Mouse (Mus musculus): Measurements from ENCODE around the gene Tac2.

Gene Tac2

DNA sequence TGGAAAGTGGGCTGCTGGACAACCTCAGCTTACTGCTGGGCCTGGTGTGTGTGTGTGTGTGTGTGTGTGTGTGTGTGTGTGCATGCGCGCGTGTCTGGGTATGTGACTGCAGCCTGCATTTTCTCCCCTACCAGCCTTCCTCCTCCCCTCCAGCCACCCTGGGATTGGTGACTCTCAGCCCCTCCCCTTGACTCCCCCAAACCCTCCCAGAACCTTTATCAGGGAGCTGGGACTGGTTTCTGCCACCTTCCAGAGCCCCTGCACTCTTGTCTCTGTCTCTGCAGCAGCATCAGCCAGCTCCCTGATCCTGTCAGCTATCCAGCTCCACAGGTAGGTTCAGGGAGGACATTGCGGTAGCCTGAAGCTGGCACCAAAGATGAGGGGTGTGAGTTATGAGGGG is 858 bp downstream of the Tac2 start:
- no peak for DNase-seq (ENCODE audit: low spot score)

DNA sequence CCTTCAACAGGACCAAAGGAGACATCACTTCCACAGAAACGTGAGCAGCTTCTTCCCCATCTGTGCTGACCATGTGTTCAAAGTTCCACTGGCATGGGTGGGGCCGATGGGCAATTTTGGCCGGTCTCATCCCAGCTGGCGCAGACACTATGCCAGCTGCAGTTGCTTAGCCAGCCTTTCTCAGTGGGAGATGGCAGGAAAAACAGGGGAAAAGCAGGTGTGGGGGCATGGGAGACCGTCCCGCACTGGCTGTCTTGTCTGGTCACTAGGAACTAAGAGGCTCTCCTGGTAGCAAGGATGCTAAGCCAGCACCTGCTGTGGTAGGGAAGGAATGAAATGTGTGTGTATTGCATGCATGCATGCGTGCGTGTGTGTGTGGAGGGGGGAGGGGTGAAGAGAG is 4.2 kb downstream of the Tac2 start:
- DNase-seq (ENCODE audit: low spot score), result no peak

DNA sequence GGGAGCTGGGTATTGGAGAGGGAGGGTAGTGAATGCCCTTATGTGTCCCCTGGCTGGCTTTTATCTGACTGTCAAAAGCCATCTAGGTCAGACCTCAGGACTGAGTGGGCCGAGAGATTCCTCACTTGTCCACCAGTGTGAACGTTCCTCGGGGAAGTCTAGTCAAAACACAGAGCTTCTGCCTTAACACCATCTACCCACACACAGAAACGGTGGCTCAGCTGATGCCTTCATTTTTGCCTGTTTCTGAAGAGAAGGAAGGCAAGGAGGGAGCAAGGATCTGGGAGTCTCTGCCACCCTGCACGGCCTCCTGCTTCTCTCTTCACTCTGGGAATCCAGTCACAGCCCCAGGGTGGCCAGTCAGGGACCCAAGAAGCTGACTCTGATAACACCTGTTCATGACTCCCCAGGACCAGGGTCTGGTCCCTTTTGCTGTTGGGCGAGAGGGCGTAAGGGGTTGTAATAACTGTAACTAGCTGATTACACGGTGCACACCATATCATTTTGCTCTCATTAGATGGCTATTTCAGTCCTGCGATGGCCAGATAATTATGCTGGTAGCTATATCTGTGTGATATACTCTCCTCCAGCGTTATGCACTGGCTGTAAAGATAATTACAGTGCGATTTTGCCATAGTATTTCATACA is 6.1 kb downstream of the Tac2 start:
- DNase-seq (ENCODE audit: low spot score), result no peak

DNA sequence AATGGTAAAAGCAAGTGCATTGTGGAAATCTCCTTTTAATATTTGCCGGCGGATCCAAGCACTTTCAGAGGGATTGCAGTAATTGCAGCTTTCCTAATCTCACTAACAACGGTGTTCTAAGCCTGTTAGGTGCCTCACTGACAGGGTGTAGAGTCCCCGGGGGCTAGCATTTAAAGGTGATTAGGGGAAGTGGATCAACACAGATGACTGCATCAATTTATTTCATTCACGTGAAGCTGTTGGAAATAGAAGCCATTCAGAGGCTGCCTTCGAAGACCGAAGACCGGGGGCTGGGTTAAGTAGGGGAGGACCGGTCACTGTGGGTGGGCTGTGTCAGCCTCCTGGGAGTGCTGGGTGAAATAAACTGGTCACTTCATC is 6.6 kb downstream of the Tac2 start:
- no peak for DNase-seq (ENCODE audit: low spot score)

DNA sequence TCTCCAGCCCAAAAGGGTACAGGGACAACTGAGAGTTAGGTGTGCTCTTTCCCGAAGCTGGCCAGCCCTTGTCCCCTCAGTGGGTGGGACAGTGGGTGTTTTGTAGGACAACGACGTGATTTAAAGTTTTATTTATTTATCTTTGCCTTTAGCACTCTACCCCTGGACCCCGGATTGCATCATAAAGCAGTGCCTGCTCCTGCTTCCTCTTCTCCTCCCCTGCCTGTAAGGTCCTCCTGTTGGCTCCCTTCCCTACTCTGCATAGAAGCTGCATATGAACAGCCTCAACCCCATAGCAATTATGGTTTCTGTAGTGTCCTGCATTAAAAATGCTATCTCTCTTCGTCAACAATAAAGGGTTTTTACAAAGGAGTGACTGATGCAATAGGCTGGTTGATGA is 7.1 kb downstream of the Tac2 start:
- DNase-seq (ENCODE audit: low spot score), result no peak

DNA sequence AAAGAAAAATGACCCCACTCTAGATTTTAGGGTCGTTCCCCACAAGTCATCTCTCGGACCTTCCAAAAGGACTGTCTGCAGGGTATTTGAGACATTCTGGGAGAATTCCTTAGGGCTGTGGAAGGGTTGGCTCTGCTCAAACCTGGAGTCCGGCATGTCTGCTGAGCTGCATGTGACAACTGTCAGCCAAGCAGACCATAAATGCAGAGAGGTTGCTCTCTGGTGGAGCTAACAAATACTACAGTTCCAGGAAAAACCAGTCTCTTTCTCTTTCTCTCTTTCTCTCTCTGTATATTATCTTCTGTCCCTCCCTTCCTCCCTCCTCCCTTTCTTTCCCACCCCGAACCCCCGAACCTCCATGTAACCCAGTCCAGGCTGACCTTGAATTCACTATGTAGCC is 10.2 kb downstream of the Tac2 start:
- DNase-seq (ENCODE audit: low spot score), result peak; percentile 54

DNA sequence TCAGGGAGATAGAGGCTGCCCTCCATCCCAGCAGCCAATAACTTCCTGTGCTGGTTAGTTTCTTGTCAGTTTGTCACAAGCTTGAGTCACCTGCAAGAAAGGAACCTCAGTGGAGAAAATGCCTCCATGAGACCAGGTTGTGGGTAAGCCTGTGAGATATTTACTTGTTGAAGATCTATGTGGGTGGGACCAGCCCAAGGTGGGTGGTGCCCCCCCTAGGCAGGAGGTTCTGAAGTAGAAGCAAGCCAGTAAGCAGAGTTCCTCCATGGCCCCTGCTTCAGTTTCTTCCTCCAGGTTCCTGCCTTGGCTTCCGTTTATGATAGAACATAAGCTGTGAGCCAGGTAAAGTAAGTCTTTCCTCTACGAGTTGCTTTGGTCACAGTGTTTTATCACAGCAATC is 12.0 kb downstream of the Tac2 start:
- DNase-seq (ENCODE audit: low spot score), result no peak

DNA sequence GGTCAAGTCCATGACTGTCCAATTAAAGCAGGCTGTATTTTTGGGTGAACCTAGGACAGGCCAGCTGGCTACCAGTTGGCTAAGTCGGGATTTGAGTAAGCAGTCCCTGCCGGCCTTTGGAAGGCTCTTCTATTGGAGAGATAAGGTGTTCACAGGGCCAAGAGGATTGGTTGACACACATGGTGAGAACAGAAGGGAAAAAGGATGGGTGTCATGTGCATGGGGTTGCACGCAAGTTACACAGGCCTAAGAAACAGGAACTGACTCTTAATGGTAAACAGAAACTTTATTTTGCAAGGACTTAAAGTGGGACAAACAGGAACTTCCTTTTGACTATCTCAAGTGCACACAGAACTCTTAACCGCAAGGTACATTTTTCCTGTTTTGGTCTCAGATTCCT is 12.6 kb downstream of the Tac2 start:
- DNase-seq (ENCODE audit: low spot score), result no peak

DNA sequence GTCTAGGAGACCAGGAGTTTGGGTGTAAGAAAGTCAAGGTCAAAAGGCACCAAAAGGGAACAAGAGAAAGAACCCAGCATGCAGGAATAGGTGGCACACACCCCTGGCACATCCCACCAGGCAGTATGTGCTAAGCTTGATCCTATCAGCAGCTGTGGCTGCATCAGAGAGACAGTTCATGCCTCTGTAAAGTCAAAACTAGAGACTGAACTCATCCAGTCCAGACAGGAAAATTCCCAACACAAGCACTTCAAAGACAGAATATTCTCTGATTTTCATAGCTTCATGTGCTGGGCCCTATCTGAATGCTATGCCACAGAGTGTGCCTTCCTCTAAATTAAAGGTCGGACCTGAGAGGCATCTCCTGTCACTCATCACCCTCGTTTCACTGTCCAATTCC is 13.3 kb downstream of the Tac2 start:
- DNase-seq (ENCODE audit: low spot score), result no peak

DNA sequence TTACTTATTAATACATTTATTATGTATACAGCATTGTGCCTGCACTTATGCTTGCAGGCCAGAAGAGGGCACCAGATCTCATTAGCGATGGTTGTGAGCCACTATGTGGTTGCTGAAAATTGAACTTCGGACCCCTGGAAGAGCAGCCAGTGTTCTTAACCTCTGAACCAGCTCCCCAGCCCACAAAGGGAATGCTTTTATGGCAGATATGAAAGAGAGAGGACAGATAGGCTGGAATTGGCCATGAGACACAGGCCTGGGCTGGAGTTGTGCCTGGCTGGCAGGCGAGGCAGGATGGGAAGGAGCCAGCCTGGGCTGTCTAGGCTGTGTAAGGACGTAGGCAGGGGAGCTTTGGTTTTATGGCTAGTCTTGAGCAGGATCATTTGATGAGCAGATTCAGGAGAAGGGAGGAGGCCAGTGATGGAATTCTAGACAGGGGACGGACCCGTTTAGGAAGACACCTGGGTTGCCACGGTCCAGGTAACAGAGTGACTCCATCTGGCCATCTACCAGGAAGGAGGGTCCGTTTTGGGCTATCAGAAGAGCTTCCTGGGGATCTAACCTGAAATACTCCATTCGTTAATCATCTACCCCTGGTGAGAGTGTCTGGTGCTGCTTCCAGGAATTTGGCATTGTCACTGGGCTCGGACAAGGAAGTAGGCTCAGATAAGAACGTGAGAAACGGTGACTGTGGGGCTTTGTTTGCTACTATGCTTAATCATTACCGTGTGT is 14.0 kb downstream of the Tac2 start:
- peak; percentile 55 for DNase-seq (ENCODE audit: low spot score)

DNA sequence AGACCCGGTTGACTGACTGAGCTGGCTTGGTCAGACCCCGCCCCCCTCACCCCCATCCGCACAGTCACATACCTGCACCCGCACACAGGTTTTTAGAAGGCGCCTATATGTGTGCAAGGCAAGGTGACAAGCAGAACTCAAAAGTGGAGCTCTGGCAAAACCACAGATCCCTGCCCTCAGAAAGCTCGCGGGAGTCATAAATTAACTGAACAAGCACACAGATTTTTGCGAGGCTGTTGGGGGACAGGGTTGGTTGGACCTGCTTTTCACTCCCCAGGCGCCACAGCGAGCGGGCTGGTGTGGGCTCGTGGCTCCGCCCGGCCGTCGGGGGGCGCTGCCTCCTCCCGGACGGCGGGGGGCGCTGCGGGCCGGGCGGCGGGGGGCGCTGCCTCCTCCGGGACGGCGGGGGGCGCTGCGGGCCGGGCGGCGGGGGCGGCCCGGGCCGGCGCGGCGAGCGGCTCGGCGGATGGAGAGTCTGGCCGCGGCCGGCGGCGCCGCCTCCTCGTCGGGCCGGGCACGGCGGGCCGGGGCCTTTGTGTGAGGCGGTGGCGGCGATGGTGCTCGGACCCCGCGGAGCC is 14.9 kb downstream of the Tac2 start, which contains the start of gene Zbtb39:
Gene Zbtb39 (plus strand): TSS at position 456 of the 578 bp plus-strand sequence.
- DNase-seq (ENCODE audit: low spot score), result peak; percentile 82

DNA sequence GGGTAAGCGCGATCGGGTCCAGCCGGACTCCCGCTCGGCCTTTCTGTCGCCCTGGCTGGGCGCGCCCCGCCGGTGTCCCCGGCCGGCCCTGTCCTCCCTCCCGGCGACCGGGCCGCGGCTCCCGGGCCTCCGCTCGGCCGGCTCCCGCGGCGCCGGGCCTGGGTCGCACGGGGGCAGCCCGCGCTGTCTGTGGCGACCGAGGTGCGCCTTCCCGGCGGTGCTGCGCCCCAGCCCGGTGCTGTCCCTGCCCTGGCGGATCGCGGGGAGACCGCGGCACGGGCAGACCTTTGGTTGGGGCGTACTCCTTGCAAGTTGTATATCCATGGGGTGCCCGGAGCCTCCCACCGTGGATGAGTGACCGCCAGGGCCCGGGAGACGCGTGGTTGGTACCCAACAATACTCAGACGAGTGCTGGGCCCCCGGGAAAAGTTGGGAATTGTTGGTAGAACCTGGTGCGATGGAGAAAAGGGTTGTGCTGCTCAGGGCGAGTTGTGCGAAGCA is 15.4 kb downstream of the Tac2 start:
- peak; percentile 48 for DNase-seq (ENCODE audit: low spot score)

DNA sequence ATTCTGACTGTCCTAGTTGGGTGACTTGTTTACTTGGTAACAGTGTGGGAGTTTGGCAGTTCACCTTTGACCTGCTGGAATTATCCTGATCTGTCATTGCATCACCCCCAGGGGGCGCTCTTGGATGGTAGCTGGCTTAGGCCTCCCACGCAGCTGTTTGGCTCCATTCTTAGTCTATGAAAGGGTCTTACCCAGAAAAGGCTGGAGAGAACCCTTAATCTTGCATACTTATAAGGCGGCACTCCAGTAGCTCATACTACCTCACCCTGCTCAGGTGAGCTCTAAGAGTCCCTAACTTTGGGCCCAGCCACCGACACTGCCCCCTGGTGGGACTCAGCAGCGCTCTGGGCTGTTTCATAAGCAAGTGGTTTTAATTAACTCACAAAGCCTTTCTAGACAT is 20.4 kb downstream of the Tac2 start:
- DNase-seq (ENCODE audit: low spot score), result peak; percentile 65

DNA sequence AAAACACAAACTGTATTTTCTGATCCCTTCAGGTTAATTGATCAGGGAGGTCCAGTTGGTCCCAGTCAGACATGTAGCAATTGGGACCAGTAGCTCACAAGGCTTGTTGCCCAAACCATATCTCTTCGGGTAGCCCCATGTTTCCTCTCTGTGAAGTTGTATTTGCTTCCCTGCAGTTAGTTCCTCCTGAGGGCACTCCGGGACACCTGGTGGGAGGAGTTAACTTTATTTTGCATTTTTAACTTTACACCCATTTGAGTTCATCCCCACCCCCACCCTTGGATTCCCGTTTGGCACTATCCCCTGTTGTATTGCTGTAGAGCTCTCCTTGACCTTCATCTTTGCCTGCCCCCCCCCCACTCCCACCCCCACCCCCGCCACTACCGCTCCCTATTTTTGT is 21.6 kb downstream of the Tac2 start:
- DNase-seq (ENCODE audit: low spot score), result no peak

DNA sequence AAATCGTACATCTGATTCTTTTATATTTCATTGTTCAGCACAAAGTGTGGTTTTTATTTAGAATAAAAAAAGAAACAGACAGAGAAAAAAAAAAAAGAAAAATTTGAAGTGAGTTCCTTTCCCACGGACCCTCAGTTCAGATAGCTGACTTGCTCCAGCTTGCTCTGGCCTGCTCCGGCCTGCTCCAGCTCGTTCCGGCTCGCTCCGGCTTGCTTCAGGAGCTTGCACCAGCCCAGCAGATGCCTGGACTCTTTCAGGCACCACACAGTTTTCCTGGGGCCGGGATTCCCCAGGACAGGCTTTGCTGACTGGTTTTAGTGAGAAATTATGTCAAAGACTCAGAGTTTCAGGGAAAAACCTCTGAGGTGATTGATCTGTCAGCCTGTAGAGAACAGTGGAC is 23.0 kb downstream of the Tac2 start:
- DNase-seq (ENCODE audit: low spot score), result no peak

DNA sequence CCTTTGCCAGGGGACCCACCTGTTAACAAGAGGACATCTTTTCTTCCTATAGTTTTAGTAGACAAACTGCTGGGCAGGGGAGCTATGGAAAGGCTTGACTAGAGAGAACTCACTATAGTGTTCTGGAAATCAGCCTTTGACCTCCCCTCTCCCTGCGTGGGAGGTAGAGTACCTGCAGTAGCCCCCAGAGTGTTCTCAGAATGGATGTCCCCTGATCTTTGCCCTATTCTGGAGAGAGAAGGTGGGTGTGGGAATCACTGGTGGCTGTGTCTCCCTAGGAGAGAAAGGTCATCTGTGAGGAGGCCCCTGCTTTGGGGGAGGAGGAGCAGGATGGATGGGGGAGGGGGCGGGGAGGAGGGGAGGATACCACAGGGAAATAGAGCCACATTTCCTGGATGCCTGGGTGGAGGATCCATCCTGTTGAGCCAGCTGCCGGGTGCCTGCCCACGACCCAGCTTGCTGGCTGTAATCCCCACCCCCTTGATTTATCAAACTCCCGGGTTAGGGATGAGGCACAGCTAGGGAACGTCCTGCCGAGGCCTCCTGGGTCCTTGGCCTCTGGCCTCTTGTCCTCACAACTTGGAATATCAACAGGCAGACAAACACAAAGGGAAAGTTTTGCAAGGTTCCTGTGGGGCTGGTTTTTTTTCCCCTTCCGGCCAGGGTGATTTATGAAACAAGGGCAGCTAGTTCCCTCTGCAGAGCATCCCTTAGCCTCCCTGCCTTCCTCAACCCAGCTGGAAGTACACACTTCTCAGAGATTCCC is 24.8 kb downstream of the Tac2 start:
- DNase-seq (ENCODE audit: low spot score), result peak; percentile 33

DNA sequence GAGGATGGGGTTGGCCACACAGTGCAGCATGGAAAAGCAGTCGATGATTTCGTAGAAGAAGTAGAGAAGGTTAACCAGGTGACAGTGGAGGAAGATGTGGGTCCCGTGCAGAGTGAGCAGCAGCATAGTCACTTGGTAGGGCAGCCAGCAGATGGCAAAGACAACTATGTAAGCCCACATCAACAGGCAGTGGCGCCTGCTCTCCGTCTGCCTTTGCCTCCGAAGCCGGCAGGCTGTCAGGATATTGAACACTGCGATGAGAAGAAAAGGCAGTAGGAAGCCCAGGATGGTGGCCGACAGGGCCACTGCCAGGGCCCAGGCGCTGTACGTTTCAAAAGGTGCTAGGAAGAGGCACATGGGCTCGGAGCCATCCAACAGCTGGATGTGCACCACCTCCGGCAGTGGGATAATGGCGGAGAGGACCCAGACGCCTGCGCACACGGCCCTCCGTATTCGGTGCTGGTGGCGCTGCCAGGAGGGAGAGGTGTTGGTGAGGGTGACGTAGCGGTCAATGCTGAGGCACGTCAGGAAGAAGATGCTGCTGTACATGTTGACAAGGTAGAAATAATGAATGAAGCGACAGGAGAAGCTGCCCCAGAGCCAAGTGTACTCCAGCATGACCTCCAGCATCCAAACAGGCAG is 26.0 kb downstream of the Tac2 start:
- DNase-seq (ENCODE audit: low spot score), result no peak

DNA sequence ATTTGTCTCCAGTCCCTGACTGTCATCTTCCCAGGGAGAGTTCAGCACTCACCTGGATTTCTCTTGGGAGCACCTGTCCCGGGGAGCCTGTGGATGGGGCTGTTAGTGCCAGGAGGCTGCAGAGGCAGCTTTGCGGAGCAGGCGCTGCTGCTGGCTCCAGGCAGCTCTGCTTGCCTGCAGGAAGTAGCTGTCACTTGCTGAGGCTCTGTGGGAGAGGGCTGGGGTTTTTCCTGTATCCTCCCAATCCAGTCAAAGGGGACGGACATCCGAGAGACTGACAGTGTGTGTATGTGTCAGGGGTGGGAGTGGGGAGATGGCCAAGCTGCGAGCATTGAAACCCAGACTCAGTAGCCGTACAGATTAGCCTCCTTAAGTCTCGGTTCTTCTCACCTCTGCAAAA is 27.3 kb downstream of the Tac2 start, which contains the start of gene Gpr182:
Gene Gpr182 (minus strand): TSS at position 185 of the 400 bp plus-strand sequence.
- DNase-seq (ENCODE audit: low spot score), result no peak

DNA sequence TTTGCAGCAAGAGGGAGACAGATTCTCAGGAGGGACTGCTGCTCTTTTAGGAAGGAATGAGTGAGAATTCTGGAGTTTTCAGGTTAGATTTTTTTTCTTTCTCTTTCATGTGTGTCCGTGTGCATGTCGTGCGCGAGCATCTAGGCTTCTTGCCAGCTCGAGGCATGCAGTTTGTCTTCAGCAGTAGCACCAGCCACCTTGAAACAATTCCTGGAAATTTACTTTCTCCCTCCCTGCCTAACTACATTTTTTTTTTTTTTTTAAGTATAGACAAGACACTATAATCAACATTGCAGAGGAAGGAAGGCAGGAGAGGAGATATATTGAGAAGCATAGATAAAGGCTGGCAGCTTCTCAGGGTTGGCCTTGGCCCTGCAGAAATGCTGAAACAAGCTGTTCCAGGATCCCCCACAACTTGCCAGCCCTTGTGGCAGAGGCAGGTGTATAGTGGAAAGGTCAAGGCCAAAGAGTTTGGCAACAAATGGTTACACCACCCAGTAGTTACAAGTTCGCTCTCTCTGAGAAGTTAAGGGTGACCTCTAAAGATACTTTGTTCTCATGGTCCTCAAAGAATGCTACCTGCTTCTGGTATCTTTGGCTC is 30.4 kb downstream of the Tac2 start:
- DNase-seq (ENCODE audit: low spot score), result no peak

DNA sequence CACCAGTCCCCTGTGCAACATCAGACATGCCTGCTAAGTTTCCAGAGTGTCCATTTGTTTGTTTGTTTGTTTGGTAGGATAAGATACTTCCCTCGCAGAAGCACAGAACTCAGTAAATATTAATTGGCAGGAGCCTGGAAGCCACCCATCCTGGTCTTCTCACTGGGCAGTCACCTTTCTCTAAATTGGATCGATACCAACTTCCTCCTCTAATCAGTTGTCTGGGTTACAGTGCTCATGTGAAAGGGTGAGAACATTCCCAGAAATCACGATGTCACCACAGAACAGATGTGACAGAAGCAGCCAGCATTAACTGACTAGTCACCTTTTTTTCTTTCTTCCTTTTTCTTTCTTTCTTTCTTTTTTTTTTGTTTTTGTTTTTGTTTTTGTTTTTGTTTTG is 31.0 kb downstream of the Tac2 start:
- no peak for DNase-seq (ENCODE audit: low spot score)

DNA sequence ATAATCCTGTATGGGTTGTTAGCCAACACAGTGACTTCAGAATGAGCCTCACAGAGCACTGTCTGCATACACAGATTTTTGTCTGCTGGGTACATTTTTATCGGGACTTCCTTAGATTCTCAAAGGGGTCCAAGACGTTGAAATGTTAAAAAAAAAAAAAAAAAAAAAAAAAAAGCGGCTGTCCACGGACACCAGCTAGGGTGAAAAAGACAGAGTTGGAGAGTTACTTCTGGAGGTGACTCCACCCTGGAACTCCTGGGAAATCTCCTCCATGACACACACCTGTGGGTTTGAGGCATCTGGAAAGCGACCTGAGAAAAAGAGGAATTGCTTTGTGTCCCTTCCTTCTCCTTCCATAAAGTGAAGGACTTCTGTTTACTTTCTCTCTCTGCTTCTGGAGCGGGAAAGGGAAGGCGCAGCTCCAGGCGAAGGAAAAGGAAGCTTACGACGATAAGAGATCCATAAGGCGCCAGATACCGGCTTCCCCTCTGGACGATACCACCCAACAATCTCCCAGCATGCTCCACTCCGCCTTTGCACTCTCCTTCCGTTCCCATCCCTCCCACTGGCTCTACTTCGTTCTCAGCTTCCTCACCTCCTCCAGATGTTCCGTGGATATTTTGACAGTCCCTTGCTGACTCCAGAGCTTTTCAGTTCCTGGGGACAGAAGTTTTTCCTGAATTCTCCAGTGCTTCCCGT is 31.6 kb downstream of the Tac2 start:
- DNase-seq (ENCODE audit: low spot score), result no peak
